Mouse (Mus musculus) neutrophil, adult 59 days (primary cell): ENCODE data around the gene Spata2l. TPM values are rescaled to one million over a fixed set of nuclear protein-coding genes. Genes with fewer than 3 reads are reported as not detected.

ENCODE experiments used
- total RNA-seq, 2 experiments: library from RNA; stranded (reverse); gene quantifications; 1 replicate in 1 of 2; 2 replicates in 1 of 2; pipeline ENCODE4 v1.2.4; 2023

The Spata2l gene
- 1 to 10 TPM; 6.1 to 6.3 TPM for total RNA-seq

GRCm38 (mm10) chr8:123235520-123236497 is at the start of gene Spata2l:
TSS of gene Spata2l (minus strand) at chr8:123236233.

GRCm38 (mm10) chr8:123254099-123254885 is 18.3 kb upstream of the Spata2l start, which contains the start of the genes Zfp276 and Vps9d1:
TSS of gene Zfp276 (plus strand) at chr8:123254195.
TSS of gene Vps9d1 (minus strand) at chr8:123254348.

GRCm38 (mm10) chr8:123224278-123225266 is 11.5 kb downstream of the Spata2l start, which contains the start of gene Cdk10:
TSS of gene Cdk10 (plus strand) at chr8:123224842.

GRCm38 (mm10) chr8:123212321-123213117 is 23.5 kb downstream of the Spata2l start, which contains the start of the genes Chmp1a and Spata33:
TSS of gene Chmp1a (minus strand) at chr8:123212763.
TSS of gene Spata33 (plus strand) at chr8:123212832.

GRCm38 (mm10) chr8:123185566-123186409 is 50.2 kb downstream of the Spata2l start, which contains the start of gene Dpep1:
TSS of gene Dpep1 (plus strand) at chr8:123186242.

Other genes with a start within 250 kb of the Spata2l start
- gene Ankrd11, start 194.0 kb downstream of the Spata2l start, total RNA-seq, result 100 to 1,000 TPM; 145 to 150 TPM
- gene Spg7, start 173.3 kb downstream of the Spata2l start, total RNA-seq, result 10 to 100 TPM; 22.7 to 34.0 TPM
- gene Rpl13, start 133.9 kb downstream of the Spata2l start, total RNA-seq, result 100 to 1,000 TPM; 407 to 457 TPM
- gene Cpne7, start 118.9 kb downstream of the Spata2l start, total RNA-seq, result not detected
- gene Sult5a1, start 77.9 kb downstream of the Spata2l start, total RNA-seq, result 1 to 10 TPM in 1 of 2 experiments, under 1 TPM in 1; 0.69 to 2.3 TPM
- under 1 TPM; 0.38 to 0.40 TPM for gene Dpep1, start 50.0 kb downstream of the Spata2l start, total RNA-seq
- gene Chmp1a, start 23.5 kb downstream of the Spata2l start, total RNA-seq, result 10 to 100 TPM; 71.8 to 89.1 TPM
- gene Spata33, start 23.4 kb downstream of the Spata2l start, total RNA-seq, result under 1 TPM in 1 of 2 experiments, not detected in 1; 0.13 TPM
- 10 to 100 TPM; 23.5 to 29.2 TPM for gene Cdk10, start 11.4 kb downstream of the Spata2l start, total RNA-seq
- gene Zfp276, start 18.0 kb upstream of the Spata2l start, total RNA-seq, result 10 to 100 TPM; 35.6 to 38.0 TPM
- gene Vps9d1, start 18.1 kb upstream of the Spata2l start, total RNA-seq, result 10 to 100 TPM; 40.5 to 46.2 TPM
- gene Fanca, start 82.3 kb upstream of the Spata2l start, total RNA-seq, result 10 to 100 TPM; 41.0 to 55.4 TPM
- gene Spire2, start 96.5 kb upstream of the Spata2l start, total RNA-seq, result under 1 TPM; 0.22 to 0.71 TPM
- gene Tcf25, start 137.5 kb upstream of the Spata2l start, total RNA-seq, result 100 to 1,000 TPM; 119 to 121 TPM
- not detected for gene Mc1r, start 170.9 kb upstream of the Spata2l start, total RNA-seq
- under 1 TPM in 1 of 2 experiments, not detected in 1; 0.33 TPM for gene Tubb3, start 175.2 kb upstream of the Spata2l start, total RNA-seq
- 10 to 100 TPM; 42.3 to 51.5 TPM for gene Def8, start 187.3 kb upstream of the Spata2l start, total RNA-seq
- gene Afg3l1, start 241.7 kb upstream of the Spata2l start, total RNA-seq, result 10 to 100 TPM; 37.5 to 39.9 TPM